Comparison of ENCODE assay signal across 20 mouse cellular contexts in genomic region chr10:107794812-107795756, GRCm38 (mm10).
DNase-seq lines count a peak whose midpoint lies in the region; TF ChIP-seq lines count a peak whose summit lies in the region.
"Had no signal": no experiment of that assay in that cellular context is flagged by ENCODE, and none has a peak within 500 bp of the region (broad histone marks: within the 10 kb centered on the region; RNA-seq: fewer than 3 reads in every experiment).

No protein-coding gene starts in this region.

- no peaks in the 10 kb centered on the region for H3K4me1 ChIP-seq in kidney, adult 2 months (ENCODE audit: control insufficient read depth, insufficient read depth, low read length)
- H3K4me1 ChIP-seq: embryonic facial prominence, embryonic 13.5 days; forebrain, embryonic 15.5 days; liver, embryonic 13.5 days; midbrain, embryonic 12.5 days; neural tube, embryonic 12.5 days had no signal

- no peaks in the 10 kb centered on the region for H3K27me3 ChIP-seq in kidney, adult 2 months (replicated peaks; ENCODE audit: control insufficient read depth, insufficient read depth, low read length)
- H3K27me3 ChIP-seq: embryonic facial prominence, embryonic 13.5 days; forebrain, embryonic 15.5 days; liver, embryonic 13.5 days; midbrain, embryonic 12.5 days; neural tube, embryonic 12.5 days had no signal

- H3K36me3 ChIP-seq in kidney, adult 2 months (ENCODE audit: control insufficient read depth, insufficient read depth, low read length) = no peaks in the 10 kb centered on the region
- H3K36me3 ChIP-seq: embryonic facial prominence, embryonic 13.5 days; forebrain, embryonic 15.5 days; liver, embryonic 13.5 days; midbrain, embryonic 12.5 days; neural tube, embryonic 12.5 days had no signal

- no peak overlapping the region for H3K27ac ChIP-seq in kidney, adult 2 months (ENCODE audit: insufficient read depth, low read depth, low read length)
- H3K27ac ChIP-seq: embryonic facial prominence, embryonic 13.5 days; forebrain, embryonic 15.5 days; liver, embryonic 13.5 days; midbrain, embryonic 12.5 days; neural tube, embryonic 12.5 days had no signal

- 66% methylated on average over 10 of the region's 10 CpGs for WGBS in kidney, adult 2 months
- 32% methylated on average over 10 of the region's 10 CpGs for WGBS in large intestine, adult 2 months

- TF ChIP-seq POLR2A in kidney, adult 2 months (IDR thresholded peaks at IDR 0.05; ENCODE audit: low read depth, low read length) = no peak

- peak; percentile 10 for DNase-seq in kidney, postnatal 10 days
- no peak for DNase-seq in kidney, adult 2 months
- DNase-seq in lung, postnatal 10 days = peak; percentile 21
- no peak for DNase-seq in lung, postnatal 4 days
- DNase-seq in large intestine, adult 2 months (ENCODE audit: low read depth, low spot score) = peak; percentile 40
- no peak for DNase-seq in adrenal gland, adult 8-10 months
- DNase-seq in Muller cell, postnatal 12 days (ENCODE audit: inconsistent ontology term) = no peak
- DNase-seq: adrenal gland, postnatal 14 days; cerebellum, adult 9-11 months; gastrocnemius, postnatal 36 days; kidney, postnatal 14 days; layer of hippocampus, adult 9-11 months; liver, embryonic 13.5 days; right cerebral cortex, adult 18-20 months; thymus, adult 18-20 months; thymus, postnatal 4 days had no signal

- no peak overlapping the region for H3K4me3 ChIP-seq in kidney, adult 2 months (ENCODE audit: insufficient read depth, low read depth, low read length)
- H3K4me3 ChIP-seq: embryonic facial prominence, embryonic 13.5 days; forebrain, embryonic 15.5 days; liver, embryonic 13.5 days; midbrain, embryonic 12.5 days; neural tube, embryonic 12.5 days had no signal

- TF ChIP-seq CTCF in kidney, adult 2 months (conservative IDR thresholded peaks at IDR 0.05; ENCODE audit: insufficient read depth, insufficient read length, low read depth, low read length) = no peak

Comparison
In these comparisons a context has a peak if more than half of its experiments do, and no peak if none do; other contexts are left out.
1. DNase-seq: peak in kidney, postnatal 10 days (single experiment), lung, postnatal 10 days (single experiment) and large intestine, adult 2 months (single experiment); none in kidney, adult 2 months (single experiment), lung, postnatal 4 days (0 of 2), adrenal gland, adult 8-10 months (single experiment) and Muller cell, postnatal 12 days (single experiment).